Mouse (Mus musculus): ENCODE measurements around the gene Sgpp1. TPM values are rescaled to one million over a fixed set of nuclear protein-coding genes. Genes with fewer than 3 reads are reported as not detected.
"Not testable (repeated sequence)": the region's sequence is repeated elsewhere in the genome, so short reads cannot be mapped to it uniquely, and the experiment has no call there.

The Sgpp1 gene
- polyA plus RNA-seq, 1 experiment from 2014 or later = 12.7 TPM

DNA sequence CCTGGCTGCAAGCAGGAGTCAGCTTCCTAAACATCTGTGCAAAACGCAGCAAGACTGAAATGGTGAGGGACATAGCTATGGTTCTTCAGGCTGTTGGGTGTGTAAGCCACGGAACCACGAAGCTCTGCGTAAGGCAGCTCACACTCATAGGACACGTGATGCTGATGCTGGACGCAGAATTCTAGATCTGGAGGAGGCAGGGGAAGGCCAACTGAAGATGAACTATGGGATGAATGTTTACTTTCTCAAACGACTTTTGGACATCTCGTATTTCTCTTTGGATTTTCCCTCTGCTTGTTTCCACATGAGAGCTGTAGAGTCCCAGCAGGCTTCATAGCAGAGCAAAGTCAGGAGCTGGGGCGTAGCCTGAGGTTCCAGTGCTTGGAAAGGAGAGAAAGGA is 21.9 kb downstream of the Sgpp1 start:
- no peak for ATAC-seq
- 63% methylated on average over 9 of the region's 9 CpGs for WGBS

DNA sequence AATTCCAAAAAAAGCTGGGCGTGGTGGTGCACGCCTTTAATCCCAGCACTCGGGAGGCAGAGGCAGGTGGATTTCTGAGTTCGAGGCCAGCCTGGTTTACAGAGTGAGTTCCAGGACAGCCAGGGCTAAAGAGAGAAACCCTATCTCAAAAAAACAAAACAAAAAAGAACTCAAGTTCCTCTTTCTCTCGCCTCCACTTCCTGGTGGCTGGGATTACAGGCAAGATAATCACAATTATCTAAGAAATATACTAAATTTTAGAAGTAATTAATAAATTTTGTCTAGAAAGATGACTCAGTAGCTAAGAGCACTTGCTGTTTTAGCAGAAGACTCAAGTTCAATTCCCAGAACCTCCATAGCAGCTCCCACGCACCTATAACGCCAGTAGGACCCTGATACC is 22.6 kb downstream of the Sgpp1 start:
- not testable (repeated sequence) for DNase-seq (ENCODE audit: low spot score); H3K36me3 ChIP-seq (ENCODE audit: insufficient read depth, low read length); H3K9me3 ChIP-seq (ENCODE audit: low read length); ATAC-seq; H3K27me3 ChIP-seq (replicated peaks; ENCODE audit: insufficient read depth, low read length); H3K4me2 ChIP-seq (replicated peaks; ENCODE audit: low read depth, low read length); H3K4me3 ChIP-seq (ENCODE audit: low read depth, low read length); H3K27ac ChIP-seq (ENCODE audit: low read length); H3K4me1 ChIP-seq (ENCODE audit: insufficient read depth, low read depth, low read length); H3K9ac ChIP-seq (replicated peaks; ENCODE audit: low read depth)
- 88% methylated on average over 7 of the region's 7 CpGs for WGBS

More for the DNA sequence above, 21.9 kb downstream of the Sgpp1 start:
- H3K36me3 ChIP-seq (ENCODE audit: insufficient read depth, low read length) = no peaks in the 10 kb centered on the region
- no peak overlapping the region for H3K9ac ChIP-seq (replicated peaks; ENCODE audit: low read depth)
- TF ChIP-seq CTCF (IDR thresholded peaks at IDR 0.05) (no peak), EP300 (IDR thresholded peaks at IDR 0.05) (no peak)
- H3K4me2 ChIP-seq (replicated peaks; ENCODE audit: low read depth, low read length) = no peak overlapping the region
- no peak for DNase-seq (ENCODE audit: low spot score)
- H3K4me1 ChIP-seq (ENCODE audit: insufficient read depth, low read depth, low read length) = no peaks in the 10 kb centered on the region
- H3K27ac ChIP-seq (ENCODE audit: low read length) = no peak overlapping the region
- no peaks in the 10 kb centered on the region for H3K27me3 ChIP-seq (replicated peaks; ENCODE audit: insufficient read depth, low read length)
- no peaks in the 10 kb centered on the region for H3K9me3 ChIP-seq (ENCODE audit: low read length)
- no peak overlapping the region for H3K4me3 ChIP-seq (ENCODE audit: low read depth, low read length)

DNA sequence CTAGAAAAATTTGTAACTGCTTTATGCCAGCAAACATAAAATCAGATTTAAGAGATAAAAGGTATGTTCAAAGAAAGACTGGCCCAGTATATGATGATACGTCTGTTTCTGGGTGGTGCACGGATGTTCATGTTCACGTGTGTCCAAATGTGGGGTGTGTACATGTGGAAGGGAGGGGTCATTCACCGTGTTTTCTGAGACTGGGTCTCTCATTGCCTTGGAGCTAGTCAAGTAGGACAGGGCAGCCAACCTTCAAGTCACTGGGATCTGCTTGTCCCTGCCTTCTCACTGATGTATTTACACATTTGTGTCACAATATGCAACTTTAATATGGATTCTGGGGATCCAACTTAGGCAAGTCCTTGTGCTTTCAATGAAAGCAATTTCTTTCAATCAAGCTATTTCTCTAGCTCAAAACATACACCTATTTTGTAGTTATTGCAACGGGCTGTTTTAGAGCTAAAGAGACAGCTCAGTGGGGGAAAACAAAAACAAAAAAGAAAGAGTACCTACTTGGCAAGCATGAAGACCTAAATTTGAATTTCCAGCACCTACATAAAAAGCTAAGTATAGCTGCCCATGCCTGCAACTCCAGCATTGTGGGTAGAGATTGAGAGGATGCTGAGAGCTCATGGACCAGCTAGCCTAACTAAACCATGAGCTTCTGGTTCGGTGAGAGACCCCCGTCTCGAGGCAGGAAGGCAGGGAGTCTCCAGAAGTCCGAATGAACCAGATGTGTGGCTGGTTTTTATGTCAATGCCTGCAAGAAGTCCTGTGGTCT is 24.7 kb downstream of the Sgpp1 start:
- no peaks in the 10 kb centered on the region for H3K4me1 ChIP-seq (ENCODE audit: insufficient read depth, low read depth, low read length)
- no peaks in the 10 kb centered on the region for H3K36me3 ChIP-seq (ENCODE audit: insufficient read depth, low read length)
- no peak overlapping the region for H3K9ac ChIP-seq (replicated peaks; ENCODE audit: low read depth)
- H3K27ac ChIP-seq (ENCODE audit: low read length) = no peak overlapping the region
- no peaks in the 10 kb centered on the region for H3K27me3 ChIP-seq (replicated peaks; ENCODE audit: insufficient read depth, low read length)
- H3K4me2 ChIP-seq (replicated peaks; ENCODE audit: low read depth, low read length) = no peak overlapping the region
- H3K9me3 ChIP-seq (ENCODE audit: low read length) = no peaks in the 10 kb centered on the region
- WGBS = 83% methylated on average over 9 of the region's 9 CpGs
- DNase-seq (ENCODE audit: low spot score) (no peak), ATAC-seq (no peak)
- H3K4me3 ChIP-seq (ENCODE audit: low read depth, low read length) = no peak overlapping the region
- TF ChIP-seq EP300 (IDR thresholded peaks at IDR 0.05) = no peak
- TF ChIP-seq CTCF (IDR thresholded peaks at IDR 0.05) = no peak

DNA sequence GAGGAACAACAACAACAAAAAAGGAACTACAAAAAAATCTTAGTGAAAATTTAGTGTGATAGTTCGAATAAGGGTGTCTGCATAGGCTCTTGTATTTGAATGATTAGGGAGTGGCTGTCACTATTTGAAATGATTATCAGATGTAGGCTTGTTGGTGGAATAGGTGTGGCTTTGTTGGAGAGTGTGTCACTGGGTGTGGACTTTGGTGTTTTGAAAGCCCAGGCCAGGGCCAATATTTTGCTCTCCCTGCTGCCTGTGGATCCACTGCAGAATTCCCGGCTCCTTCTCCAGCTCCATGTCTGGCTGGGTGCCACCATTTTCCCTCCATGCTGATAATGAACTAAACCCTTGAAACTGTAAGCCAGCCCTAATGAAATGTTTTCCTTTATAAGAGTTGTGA is 26.0 kb downstream of the Sgpp1 start:
- 79% methylated on average over 2 of the region's 2 CpGs for WGBS
- Histone ChIP-seq H3K36me3 (ENCODE audit: insufficient read depth, low read length) (no peaks in the 10 kb centered on the region), H3K27ac (ENCODE audit: low read length) (no peak overlapping the region), H3K4me3 (ENCODE audit: low read depth, low read length) (no peak overlapping the region), H3K9ac (replicated peaks; ENCODE audit: low read depth) (no peak overlapping the region), H3K4me2 (replicated peaks; ENCODE audit: low read depth, low read length) (no peak overlapping the region), H3K9me3 (ENCODE audit: low read length) (no peaks in the 10 kb centered on the region), H3K27me3 (replicated peaks; ENCODE audit: insufficient read depth, low read length) (no peaks in the 10 kb centered on the region), H3K4me1 (ENCODE audit: insufficient read depth, low read depth, low read length) (no peaks in the 10 kb centered on the region)
- DNase-seq (ENCODE audit: low spot score) (no peak), ATAC-seq (no peak)
- TF ChIP-seq EP300 (IDR thresholded peaks at IDR 0.05) (no peak), CTCF (IDR thresholded peaks at IDR 0.05) (no peak)

DNA sequence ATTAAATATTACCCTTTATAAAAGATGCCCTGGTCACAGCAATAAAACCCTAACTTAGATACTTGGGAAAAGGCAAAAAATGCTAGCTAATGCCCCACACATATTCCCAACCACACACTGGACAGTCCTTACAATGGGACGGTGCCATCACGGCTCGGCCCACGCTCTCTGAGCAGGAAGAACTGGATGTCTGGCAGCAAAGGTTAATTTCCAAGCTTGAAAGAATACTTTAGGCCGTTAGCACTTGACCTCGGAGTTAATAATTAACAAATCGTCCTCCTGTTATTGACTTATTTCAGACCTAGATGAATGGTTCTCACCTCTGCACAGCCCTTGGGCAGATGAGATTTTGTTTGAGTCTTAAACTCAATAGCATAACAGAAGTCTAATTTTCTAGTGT is 28.9 kb downstream of the Sgpp1 start:
- H3K36me3 ChIP-seq (ENCODE audit: insufficient read depth, low read length) = no peaks in the 10 kb centered on the region
- no peaks in the 10 kb centered on the region for H3K4me1 ChIP-seq (ENCODE audit: insufficient read depth, low read depth, low read length)
- TF ChIP-seq CTCF (IDR thresholded peaks at IDR 0.05) (no peak), EP300 (IDR thresholded peaks at IDR 0.05) (no peak)
- H3K27me3 ChIP-seq (replicated peaks; ENCODE audit: insufficient read depth, low read length) = no peaks in the 10 kb centered on the region
- no peak overlapping the region for H3K4me2 ChIP-seq (replicated peaks; ENCODE audit: low read depth, low read length)
- H3K9me3 ChIP-seq (ENCODE audit: low read length) = no peaks in the 10 kb centered on the region
- ATAC-seq = no peak
- no peak overlapping the region for H3K4me3 ChIP-seq (ENCODE audit: low read depth, low read length)
- no peak for DNase-seq (ENCODE audit: low spot score)
- WGBS = 54% methylated on average over 7 of the region's 7 CpGs
- H3K9ac ChIP-seq (replicated peaks; ENCODE audit: low read depth) = no peak overlapping the region
- H3K27ac ChIP-seq (ENCODE audit: low read length) = no peak overlapping the region

DNA sequence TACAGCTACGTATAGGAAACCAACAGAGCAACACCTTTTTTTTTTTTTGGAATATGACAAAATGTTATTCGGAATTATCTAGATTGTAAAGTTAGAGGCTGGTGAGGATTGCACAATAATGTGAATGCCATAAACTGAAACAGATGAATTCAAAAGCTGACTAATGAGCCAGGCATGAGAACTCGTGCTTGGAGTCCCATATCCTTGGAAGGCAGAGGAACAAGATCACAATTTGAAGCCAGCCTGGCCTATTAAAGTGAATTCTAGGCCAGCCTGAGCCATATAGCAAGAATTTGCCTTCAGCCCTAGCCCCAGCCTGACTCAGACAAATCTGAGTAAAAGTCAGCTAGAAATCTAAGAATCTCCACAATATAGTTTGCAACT is 32.8 kb downstream of the Sgpp1 start:
- H3K36me3 ChIP-seq (ENCODE audit: insufficient read depth, low read length) = no peaks in the 10 kb centered on the region
- H3K4me1 ChIP-seq (ENCODE audit: insufficient read depth, low read depth, low read length) = no peaks in the 10 kb centered on the region
- no peak overlapping the region for H3K9ac ChIP-seq (replicated peaks; ENCODE audit: low read depth)
- ATAC-seq (peak; percentile 19; the same call in 1 of the 2 replicates), DNase-seq (ENCODE audit: low spot score) (peak; percentile 40)
- no peak overlapping the region for H3K27ac ChIP-seq (ENCODE audit: low read length)
- no peaks in the 10 kb centered on the region for H3K27me3 ChIP-seq (replicated peaks; ENCODE audit: insufficient read depth, low read length)
- TF ChIP-seq CTCF (IDR thresholded peaks at IDR 0.05) = no peak
- no peak for TF ChIP-seq EP300 (IDR thresholded peaks at IDR 0.05)
- 63% methylated on average over 3 of the region's 3 CpGs for WGBS
- H3K9me3 ChIP-seq (ENCODE audit: low read length) = no peaks in the 10 kb centered on the region
- H3K4me3 ChIP-seq (ENCODE audit: low read depth, low read length) = no peak overlapping the region
- H3K4me2 ChIP-seq (replicated peaks; ENCODE audit: low read depth, low read length) = no peak overlapping the region

Data from lung, postnatal 0 days (tissue).